Mouse (Mus musculus): ENCODE data around the gene Lbx2. TPM values are rescaled to one million over a fixed set of nuclear protein-coding genes. Genes with fewer than 3 reads are reported as not detected.

The Lbx2 gene
- polyA plus RNA-seq, 1 experiment, result 0.28 TPM

DNA sequence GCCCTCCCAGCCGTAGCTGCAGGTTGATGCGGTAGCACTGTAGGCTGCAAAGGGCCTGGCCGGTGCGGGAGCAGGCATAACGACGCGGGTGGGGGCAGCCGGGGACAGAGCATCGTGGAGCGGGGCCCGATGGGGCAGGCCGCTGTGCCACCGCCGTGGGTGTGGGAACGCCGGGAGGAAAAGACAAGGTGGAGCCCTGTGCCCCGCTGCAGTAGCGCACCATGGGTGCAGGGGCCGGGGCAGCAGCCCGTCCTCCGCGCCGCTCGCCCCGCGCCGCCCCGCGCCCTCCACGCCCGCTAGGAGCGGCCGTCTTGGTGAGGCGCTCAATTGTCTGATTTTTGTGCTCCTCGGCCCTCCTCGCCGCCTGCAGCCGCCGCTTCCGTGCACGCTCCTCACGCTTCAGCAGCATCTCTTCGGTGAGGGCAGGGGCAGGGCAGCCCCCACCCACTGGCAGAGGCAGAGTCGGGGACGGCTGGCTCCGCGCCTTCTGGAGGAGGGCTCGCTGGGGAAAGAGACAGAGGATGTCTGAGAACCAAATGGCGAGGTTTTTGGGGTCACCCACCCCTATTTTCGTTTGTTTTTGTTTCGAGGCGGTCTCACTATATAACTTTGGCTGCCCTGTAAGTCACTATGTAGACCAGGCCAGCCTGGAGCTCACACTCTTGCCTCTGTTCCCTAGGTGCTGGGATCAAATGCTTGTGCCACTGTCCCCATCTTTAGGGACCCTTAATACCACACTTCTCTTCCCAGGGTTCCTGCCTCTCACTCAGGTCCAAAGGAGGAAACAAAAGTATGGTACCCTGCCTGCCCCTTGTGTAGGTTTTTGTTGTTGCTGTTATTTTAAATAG, 35.9 kb downstream of the Lbx2 start:
- TF ChIP-seq POLR2A (IDR thresholded peaks at IDR 0.05; ENCODE audit: borderline replicate concordance, insufficient read depth, low read length), result no peak
- no peak for TF ChIP-seq CTCF (IDR thresholded peaks at IDR 0.05; ENCODE audit: borderline replicate concordance, insufficient read depth, low read depth, low read length)
- WGBS, result under 1% methylated on average over 50 of the region's 52 CpGs
- peaks cover 5% of the 10 kb centered on the region for H3K4me1 ChIP-seq (ENCODE audit: control insufficient read depth, insufficient read depth, low read length)
- DNase-seq, result peak in 1 of 2 experiments; percentile 31
- H3K27me3 ChIP-seq (ENCODE audit: control insufficient read depth, insufficient read depth, low read length), result no peaks in the 10 kb centered on the region
- peak overlapping the region; percentile 63 for H3K4me3 ChIP-seq (replicated peaks; ENCODE audit: insufficient read depth, low read depth, low read length)
- peak overlapping the region; percentile 50 for H3K27ac ChIP-seq (ENCODE audit: insufficient read depth, low read length)

DNA sequence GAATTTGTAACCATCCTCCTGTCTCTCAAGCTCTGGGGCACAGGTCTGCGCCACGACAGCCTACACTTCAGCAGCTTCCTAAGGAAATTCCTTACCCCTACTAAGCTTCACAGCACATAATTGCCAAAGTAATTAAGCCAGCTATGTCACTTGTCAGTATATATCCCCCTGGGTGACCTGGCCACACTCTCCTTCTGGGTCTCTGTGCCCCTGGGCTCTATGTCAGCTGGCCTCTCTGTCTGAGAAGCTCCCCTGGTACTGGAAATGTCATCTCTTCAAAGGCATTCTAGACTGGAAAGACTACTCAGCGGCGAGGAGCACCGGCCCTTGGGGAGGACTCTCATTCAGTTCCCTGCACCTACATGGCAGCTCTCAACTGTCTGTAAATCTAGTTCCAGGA, 36.8 kb downstream of the Lbx2 start:
- Histone ChIP-seq H3K27me3 (ENCODE audit: control insufficient read depth, insufficient read depth, low read length) (no peaks in the 10 kb centered on the region), H3K4me3 (replicated peaks; ENCODE audit: insufficient read depth, low read depth, low read length) (no peak overlapping the region), H3K4me1 (ENCODE audit: control insufficient read depth, insufficient read depth, low read length) (peaks cover 5% of the 10 kb centered on the region), H3K27ac (ENCODE audit: insufficient read depth, low read length) (no peak overlapping the region)
- 64% methylated on average over 5 of the region's 5 CpGs for whole genome bisulfite sequencing
- TF ChIP-seq CTCF (IDR thresholded peaks at IDR 0.05; ENCODE audit: borderline replicate concordance, insufficient read depth, low read depth, low read length) (no peak), POLR2A (IDR thresholded peaks at IDR 0.05; ENCODE audit: borderline replicate concordance, insufficient read depth, low read length) (no peak)
- DNase-seq, result no peak

GRCm38 (mm10) chr6:83124851-83125312, 38.7 kb downstream of the Lbx2 start:
- peak; percentile 88 to 90 for DNase-seq
- Histone ChIP-seq H3K27me3 (ENCODE audit: control insufficient read depth, insufficient read depth, low read length) (no peaks in the 10 kb centered on the region), H3K4me3 (replicated peaks; ENCODE audit: insufficient read depth, low read depth, low read length) (peak overlapping the region; percentile 95), H3K27ac (ENCODE audit: insufficient read depth, low read length) (no peak overlapping the region), H3K4me1 (ENCODE audit: control insufficient read depth, insufficient read depth, low read length) (peaks cover 4% of the 10 kb centered on the region)
- TF ChIP-seq POLR2A (IDR thresholded peaks at IDR 0.05; ENCODE audit: borderline replicate concordance, insufficient read depth, low read length), result peak; percentile 51; the same call in 1 of the 2 replicates
- TF ChIP-seq CTCF (IDR thresholded peaks at IDR 0.05; ENCODE audit: borderline replicate concordance, insufficient read depth, low read depth, low read length), result no peak
- WGBS, result under 1% methylated on average over 30 of the region's 30 CpGs

DNA sequence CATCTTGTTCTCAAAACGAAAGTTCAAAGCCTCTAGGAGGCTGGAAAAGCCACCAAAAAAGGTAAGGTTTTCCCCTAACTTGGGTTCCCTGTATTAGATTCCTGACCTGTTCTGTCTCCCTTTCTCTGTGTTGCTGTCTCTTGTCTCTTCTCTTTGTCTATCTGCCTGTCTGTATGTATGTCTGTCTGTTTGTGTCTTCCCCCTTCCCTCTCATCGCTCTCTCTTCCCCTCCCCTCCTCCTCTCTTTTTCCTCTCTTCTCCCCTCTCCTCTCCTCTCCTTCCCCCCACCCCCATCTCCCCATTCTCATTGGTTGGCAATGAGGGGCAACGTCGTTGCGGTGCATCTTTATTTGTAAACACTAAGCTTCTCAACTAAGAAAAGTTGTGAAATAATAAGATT, 39.2 kb downstream of the Lbx2 start, which contains the start of gene Ino80b:
Gene Ino80b, minus strand, starts transcription at position 101 of the 400 bp plus-strand sequence.
- DNase-seq, result no peak
- Histone ChIP-seq H3K27ac (ENCODE audit: insufficient read depth, low read length) (no peak within 1 kb of the TSS), H3K27me3 (ENCODE audit: control insufficient read depth, insufficient read depth, low read length) (no peaks in the 10 kb centered on the region), H3K4me1 (ENCODE audit: control insufficient read depth, insufficient read depth, low read length) (no peaks in the 10 kb centered on the region; the same call in 1 of the 2 replicates), H3K4me3 (replicated peaks; ENCODE audit: insufficient read depth, low read depth, low read length) (peak within 1 kb of the TSS; percentile 95)
- WGBS, result 26% methylated on average over 5 of the region's 5 CpGs
- no peak for TF ChIP-seq CTCF (IDR thresholded peaks at IDR 0.05; ENCODE audit: borderline replicate concordance, insufficient read depth, low read depth, low read length)
- TF ChIP-seq POLR2A (IDR thresholded peaks at IDR 0.05; ENCODE audit: borderline replicate concordance, insufficient read depth, low read length), result no peak

DNA sequence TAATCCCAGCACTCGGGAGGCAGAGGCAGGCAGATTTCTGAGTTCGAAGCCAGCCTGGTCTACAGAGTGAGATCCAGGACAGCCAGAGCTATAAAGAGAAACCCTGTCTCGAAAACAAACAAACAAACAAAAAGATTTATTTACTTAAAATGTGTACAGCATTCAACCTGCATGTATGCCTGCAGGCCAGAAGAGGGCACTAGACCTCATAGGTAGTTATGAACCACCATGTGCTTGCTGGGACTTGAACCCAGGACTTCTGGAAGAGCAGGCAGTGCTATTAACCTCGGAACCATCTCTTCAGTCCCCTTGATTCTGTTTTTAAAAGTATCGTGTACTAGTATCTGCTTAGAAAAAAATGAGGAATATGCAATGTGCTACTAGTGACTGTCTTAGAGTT, 41.3 kb downstream of the Lbx2 start:
- no peak overlapping the region for H3K4me3 ChIP-seq (replicated peaks; ENCODE audit: insufficient read depth, low read depth, low read length)
- H3K4me1 ChIP-seq (ENCODE audit: control insufficient read depth, insufficient read depth, low read length), result no peaks in the 10 kb centered on the region; the same call in 1 of the 2 replicates
- 93% methylated on average over 5 of the region's 5 CpGs for WGBS
- no peaks in the 10 kb centered on the region for H3K27me3 ChIP-seq (ENCODE audit: control insufficient read depth, insufficient read depth, low read length)
- no peak for TF ChIP-seq CTCF (IDR thresholded peaks at IDR 0.05; ENCODE audit: borderline replicate concordance, insufficient read depth, low read depth, low read length)
- no peak for DNase-seq
- H3K27ac ChIP-seq (ENCODE audit: insufficient read depth, low read length), result no peak overlapping the region

DNA sequence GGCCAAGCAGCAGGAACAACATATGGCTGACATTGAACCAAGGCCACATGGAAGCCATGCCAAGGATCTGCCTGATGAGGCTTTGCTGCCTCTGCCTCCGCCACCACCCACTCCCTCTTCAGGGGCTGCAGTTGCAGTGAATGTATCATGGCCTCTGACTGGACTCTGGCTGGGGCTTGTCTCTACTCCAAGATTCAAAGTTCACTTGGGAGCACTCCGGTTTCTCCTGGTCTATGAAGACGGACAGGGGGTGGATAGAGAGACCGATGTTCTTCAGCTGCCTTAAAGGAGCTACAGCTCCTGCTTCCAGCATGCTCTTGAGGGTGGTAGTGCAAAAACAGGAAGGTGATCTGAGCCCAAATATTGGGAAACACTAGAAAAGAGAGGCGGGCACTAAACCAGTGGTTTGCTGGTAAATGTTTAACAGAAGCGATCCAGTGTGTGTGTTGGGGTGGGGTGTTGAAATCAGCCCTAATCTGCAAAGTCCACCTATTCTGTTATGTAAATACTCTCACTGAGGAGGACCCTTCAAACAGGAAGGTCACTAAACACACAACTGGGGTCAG, 45.4 kb downstream of the Lbx2 start:
- no peak overlapping the region for H3K4me3 ChIP-seq (replicated peaks; ENCODE audit: insufficient read depth, low read depth, low read length)
- TF ChIP-seq CTCF (IDR thresholded peaks at IDR 0.05; ENCODE audit: borderline replicate concordance, insufficient read depth, low read depth, low read length) (no peak), POLR2A (IDR thresholded peaks at IDR 0.05; ENCODE audit: borderline replicate concordance, insufficient read depth, low read length) (no peak)
- H3K27ac ChIP-seq (ENCODE audit: insufficient read depth, low read length), result no peak overlapping the region
- no peak for DNase-seq
- WGBS, result 39% methylated on average over 6 of the region's 6 CpGs
- no peaks in the 10 kb centered on the region for H3K4me1 ChIP-seq (ENCODE audit: control insufficient read depth, insufficient read depth, low read length)
- H3K27me3 ChIP-seq (ENCODE audit: control insufficient read depth, insufficient read depth, low read length), result no peaks in the 10 kb centered on the region; the same call in 1 of the 2 replicates

DNA sequence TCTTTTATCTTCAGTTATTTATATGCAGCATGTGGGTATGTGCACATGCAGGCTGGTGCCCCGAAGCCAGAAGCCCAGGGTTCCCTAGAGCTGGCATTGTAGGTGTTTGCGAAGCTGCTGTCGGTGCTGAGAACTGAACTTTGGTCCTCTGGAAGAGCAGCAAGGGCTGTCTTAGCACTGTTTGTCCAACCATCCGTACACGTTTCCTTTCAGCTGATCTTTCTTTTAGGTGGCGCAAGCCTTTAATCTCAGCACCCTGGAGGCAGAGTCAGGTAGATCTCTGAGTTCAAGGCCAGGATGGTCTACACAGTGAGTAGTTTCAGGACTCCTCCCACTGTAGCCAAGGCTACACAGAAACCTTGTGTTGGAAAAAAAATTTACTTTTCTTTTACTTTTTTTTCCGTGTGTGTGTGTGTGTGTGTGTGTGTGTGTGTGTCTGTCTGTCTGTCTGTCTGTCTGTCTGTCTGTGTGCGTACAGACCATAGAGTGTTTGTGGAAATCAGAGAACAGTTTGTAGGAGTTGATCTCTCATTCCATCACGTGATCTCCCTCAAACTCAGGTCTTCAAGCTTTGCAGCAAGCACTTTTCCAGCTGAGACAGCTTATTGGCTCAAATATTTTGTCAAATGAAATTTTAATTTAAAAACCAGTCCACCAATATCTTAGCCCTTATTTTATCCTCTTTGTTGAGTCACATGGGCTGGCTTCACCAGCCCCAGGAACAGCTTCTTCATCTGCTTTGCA, 46.2 kb downstream of the Lbx2 start:
- TF ChIP-seq CTCF (IDR thresholded peaks at IDR 0.05; ENCODE audit: borderline replicate concordance, insufficient read depth, low read depth, low read length), result no peak
- no peak for TF ChIP-seq POLR2A (IDR thresholded peaks at IDR 0.05; ENCODE audit: borderline replicate concordance, insufficient read depth, low read length)
- WGBS, result 86% methylated on average over 9 of the region's 9 CpGs
- no peaks in the 10 kb centered on the region for H3K4me1 ChIP-seq (ENCODE audit: control insufficient read depth, insufficient read depth, low read length)

More for the DNA sequence above, 46.2 kb downstream of the Lbx2 start:
- Histone ChIP-seq H3K4me3 (replicated peaks; ENCODE audit: insufficient read depth, low read depth, low read length) (no peak overlapping the region), H3K27ac (ENCODE audit: insufficient read depth, low read length) (no peak overlapping the region), H3K27me3 (ENCODE audit: control insufficient read depth, insufficient read depth, low read length) (no peaks in the 10 kb centered on the region; the same call in 1 of the 2 replicates)
- no peak for DNase-seq
